Mouse (Mus musculus): ENCODE measurements at regions not wholly inside any gene's neighbourhood (a gene's known extent, or its start where the extent isn't known, plus 50 kb on each side); places are given as distances from the start of the nearest gene placed in this dataset.

DNA sequence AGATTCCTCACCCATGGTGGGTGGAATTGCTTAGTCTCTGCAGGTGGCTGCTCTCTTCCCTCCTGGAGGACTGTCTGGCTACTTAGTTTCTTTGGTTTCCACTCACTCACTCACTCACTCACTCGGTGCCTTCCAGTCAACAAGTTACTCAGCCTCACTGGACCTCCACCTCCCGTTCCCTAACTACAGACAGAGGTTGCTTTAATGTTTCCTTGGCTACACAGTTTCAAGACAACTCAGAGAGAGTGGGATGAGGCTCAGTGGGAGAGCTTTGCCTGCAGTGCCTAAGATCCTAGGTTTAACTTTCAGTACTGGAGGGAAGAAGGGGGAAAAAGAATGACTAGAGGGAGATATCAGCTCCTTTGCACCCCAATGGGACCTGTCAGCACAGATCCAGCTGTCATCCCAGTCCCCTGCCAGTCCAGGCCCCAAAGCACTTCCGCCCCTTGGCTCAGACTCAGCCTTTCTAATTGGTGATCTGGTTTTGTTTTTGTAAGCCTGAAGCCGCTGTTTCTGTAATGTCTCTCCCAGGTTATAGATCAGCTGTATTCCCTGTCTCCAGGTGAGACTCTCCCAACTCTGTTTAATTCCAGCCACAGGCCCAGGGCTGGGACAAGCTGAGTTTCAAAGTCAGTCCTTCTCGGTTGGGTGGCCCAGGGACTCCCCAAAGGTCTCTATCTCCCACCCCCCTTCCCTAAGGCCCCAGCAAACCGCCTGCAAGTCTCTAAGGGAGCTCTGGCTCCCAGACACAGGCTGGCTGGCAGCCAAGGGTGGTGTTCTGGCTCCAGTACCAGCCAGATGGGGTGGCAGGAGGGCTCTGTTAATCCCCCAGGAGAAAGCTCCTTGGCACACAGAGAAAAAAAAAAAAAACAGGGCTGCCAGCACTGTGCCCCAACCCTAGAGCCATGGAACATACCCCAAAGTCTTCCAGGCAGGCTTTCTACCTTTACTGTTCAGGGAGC, 60.5 kb upstream of the Cdon start:
- no peak overlapping the region for H3K4me3 ChIP-seq (replicated peaks)
- no peaks in the 10 kb centered on the region for H3K36me3 ChIP-seq
- no peak overlapping the region; the same call in 1 of the 2 replicates for H3K4me2 ChIP-seq (replicated peaks)
- peak; percentile 56; the same call in 1 of the 2 replicates for ATAC-seq (ENCODE audit: insufficient number of reproducible peaks, low FRiP score, low TSS enrichment, low read depth)
- H3K9ac ChIP-seq: no peak overlapping the region
- H3K4me1 ChIP-seq: peaks cover 57% of the 10 kb centered on the region
- H3K27me3 ChIP-seq: no peaks in the 10 kb centered on the region
- no peaks in the 10 kb centered on the region for H3K9me3 ChIP-seq (replicated peaks)
- 10% methylated on average over 6 of the region's 6 CpGs for WGBS
- H3K27ac ChIP-seq (replicated peaks): peak overlapping the region; percentile 88

DNA sequence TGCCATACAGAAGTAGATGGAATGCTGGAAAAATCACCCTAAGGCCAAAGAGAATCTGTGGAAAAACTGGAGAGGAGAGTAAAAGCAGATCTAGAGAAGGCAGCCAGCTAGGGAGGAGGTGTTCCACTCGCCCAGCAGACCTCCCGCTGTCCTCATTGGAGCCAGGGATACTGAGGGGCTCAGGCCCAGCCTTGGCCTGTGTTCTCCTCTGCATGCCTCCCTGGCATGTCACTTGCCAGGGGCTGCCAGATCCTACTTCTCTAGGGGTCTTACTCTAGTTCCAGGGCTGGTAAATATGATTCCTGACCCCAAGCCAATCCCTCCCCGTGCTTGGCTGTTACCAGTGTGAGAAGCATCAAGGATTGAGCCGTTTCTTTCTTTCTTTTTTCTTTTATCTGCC, 59.5 kb upstream of the Cdon start:
- H3K9ac ChIP-seq: no peak overlapping the region

DNA sequence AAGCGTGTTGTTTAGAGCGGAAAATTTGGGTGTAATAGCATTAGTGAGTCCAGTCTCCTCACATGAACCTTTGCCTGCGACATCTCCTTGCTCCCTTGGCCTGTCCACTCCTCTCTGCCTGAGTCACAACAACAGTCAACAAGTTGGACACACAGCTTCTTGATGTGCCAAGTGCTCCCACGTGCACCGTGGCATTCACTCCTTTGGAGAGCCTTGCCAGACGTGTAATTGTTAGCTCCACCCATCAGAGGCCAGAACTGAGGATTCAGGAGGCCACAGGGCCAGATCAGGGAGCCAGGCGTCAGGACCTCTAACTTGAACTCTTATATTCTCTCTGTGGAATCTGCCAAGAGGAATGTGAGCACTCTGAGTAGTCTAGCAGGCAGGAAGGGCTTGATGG, 58.7 kb upstream of the Cdon start:
- Histone ChIP-seq H3K4me3 (replicated peaks) (no peak overlapping the region), H3K4me2 (replicated peaks) (no peak overlapping the region), H3K9me3 (replicated peaks) (no peaks in the 10 kb centered on the region), H3K4me1 (peaks cover 57% of the 10 kb centered on the region), H3K9ac (no peak overlapping the region), H3K27ac (replicated peaks) (peak overlapping the region; percentile 88), H3K27me3 (no peaks in the 10 kb centered on the region), H3K36me3 (no peaks in the 10 kb centered on the region)
- ATAC-seq (ENCODE audit: insufficient number of reproducible peaks, low FRiP score, low TSS enrichment, low read depth): no peak
- WGBS: 46% methylated on average over 7 of the region's 7 CpGs

More for the DNA sequence above, 59.5 kb upstream of the Cdon start:
- H3K36me3 ChIP-seq: no peaks in the 10 kb centered on the region
- no peaks in the 10 kb centered on the region for H3K9me3 ChIP-seq (replicated peaks)
- no peaks in the 10 kb centered on the region for H3K27me3 ChIP-seq
- H3K4me1 ChIP-seq: peaks cover 57% of the 10 kb centered on the region
- no peak overlapping the region for H3K4me2 ChIP-seq (replicated peaks)
- WGBS: 36% methylated on average over 4 of the region's 4 CpGs
- no peak overlapping the region for H3K4me3 ChIP-seq (replicated peaks)
- peak overlapping the region; percentile 88 for H3K27ac ChIP-seq (replicated peaks)
- 0 out of 2 replicates have a peak, but pooled peaks have one; percentile 25 for ATAC-seq (ENCODE audit: insufficient number of reproducible peaks, low FRiP score, low TSS enrichment, low read depth)

DNA sequence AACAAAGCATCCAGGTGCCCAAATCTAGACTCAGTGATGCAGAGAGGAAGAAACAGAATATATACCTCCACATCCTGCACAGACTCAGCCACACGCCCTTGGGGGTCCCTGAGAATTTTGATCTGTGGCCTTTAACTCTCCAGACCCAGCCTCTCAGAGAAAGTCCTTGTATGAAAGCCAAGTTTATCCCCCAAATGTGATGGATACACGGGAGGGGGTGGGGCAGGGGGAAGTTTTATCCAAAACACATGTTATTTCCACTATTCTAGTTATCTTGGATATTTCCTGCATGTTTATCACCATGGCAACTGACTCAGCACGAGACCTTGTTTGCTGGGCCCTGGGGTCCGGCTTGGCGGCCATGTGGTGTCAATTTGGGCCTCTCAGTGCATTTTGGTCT, 57.8 kb upstream of the Cdon start:
- ATAC-seq (ENCODE audit: insufficient number of reproducible peaks, low FRiP score, low TSS enrichment, low read depth): no peak
- Histone ChIP-seq H3K4me1 (peaks cover 54% of the 10 kb centered on the region), H3K4me2 (replicated peaks) (no peak overlapping the region), H3K27ac (replicated peaks) (peak overlapping the region; percentile 88), H3K27me3 (no peaks in the 10 kb centered on the region), H3K36me3 (no peaks in the 10 kb centered on the region), H3K4me3 (replicated peaks) (no peak overlapping the region), H3K9ac (no peak overlapping the region), H3K9me3 (replicated peaks) (no peaks in the 10 kb centered on the region)
- WGBS: 23% methylated on average over 5 of the region's 5 CpGs

DNA sequence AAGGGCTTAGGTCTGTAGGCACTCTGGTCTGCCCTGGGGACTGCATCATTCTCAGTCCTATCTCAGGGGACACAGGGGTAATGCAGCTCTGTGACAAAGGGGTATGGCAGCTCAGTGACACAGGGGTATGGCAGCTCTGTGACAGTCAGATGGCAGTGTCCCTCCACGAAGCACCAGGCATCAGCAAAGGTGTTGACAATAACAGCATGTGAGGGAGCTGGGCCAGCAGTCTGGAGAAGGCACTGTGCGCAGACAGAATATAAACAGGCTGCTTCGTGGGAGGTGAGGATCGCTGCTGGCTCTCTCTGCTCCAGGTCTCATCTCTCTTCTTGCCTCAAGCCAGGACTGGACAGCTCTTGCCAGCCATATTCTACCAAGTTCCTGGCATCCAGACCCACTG, 57.0 kb upstream of the Cdon start:
- WGBS: 44% methylated on average over 4 of the region's 4 CpGs
- H3K9ac ChIP-seq: no peak overlapping the region
- no peaks in the 10 kb centered on the region for H3K27me3 ChIP-seq
- no peaks in the 10 kb centered on the region for H3K36me3 ChIP-seq
- ATAC-seq (ENCODE audit: insufficient number of reproducible peaks, low FRiP score, low TSS enrichment, low read depth): no peak
- H3K27ac ChIP-seq (replicated peaks): peak overlapping the region; percentile 88
- no peaks in the 10 kb centered on the region for H3K9me3 ChIP-seq (replicated peaks)
- peaks cover 53% of the 10 kb centered on the region for H3K4me1 ChIP-seq
- H3K4me3 ChIP-seq (replicated peaks): no peak overlapping the region
- H3K4me2 ChIP-seq (replicated peaks): no peak overlapping the region

DNA sequence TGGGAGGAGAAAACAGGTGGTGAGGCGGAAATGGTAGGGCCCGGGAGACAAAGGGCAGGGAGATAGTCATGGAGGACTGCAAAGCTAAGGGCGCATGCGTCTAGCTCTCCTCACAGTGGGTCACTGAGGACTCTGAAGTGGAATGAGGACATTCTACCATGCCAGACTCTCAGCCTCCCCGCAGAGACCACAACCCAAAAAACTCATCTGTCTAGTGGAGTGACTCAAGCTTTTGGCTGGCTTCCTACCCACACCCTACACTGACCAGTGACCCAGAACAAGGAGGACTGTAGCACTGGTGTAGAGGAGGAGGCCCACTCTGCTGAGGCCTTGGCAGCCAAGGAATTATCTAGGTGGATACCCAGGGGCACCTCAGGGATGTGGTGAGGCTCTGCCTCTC, 55.0 kb upstream of the Cdon start:
- no peak overlapping the region for H3K4me3 ChIP-seq (replicated peaks)
- no peak overlapping the region for H3K9ac ChIP-seq
- H3K27me3 ChIP-seq: no peaks in the 10 kb centered on the region
- H3K4me1 ChIP-seq: peaks cover 37% of the 10 kb centered on the region
- no peaks in the 10 kb centered on the region for H3K36me3 ChIP-seq
- no peaks in the 10 kb centered on the region for H3K9me3 ChIP-seq (replicated peaks)
- WGBS: 88% methylated on average over 5 of the region's 5 CpGs
- H3K27ac ChIP-seq (replicated peaks): no peak overlapping the region
- no peak overlapping the region for H3K4me2 ChIP-seq (replicated peaks)
- ATAC-seq (ENCODE audit: insufficient number of reproducible peaks, low FRiP score, low TSS enrichment, low read depth): no peak

DNA sequence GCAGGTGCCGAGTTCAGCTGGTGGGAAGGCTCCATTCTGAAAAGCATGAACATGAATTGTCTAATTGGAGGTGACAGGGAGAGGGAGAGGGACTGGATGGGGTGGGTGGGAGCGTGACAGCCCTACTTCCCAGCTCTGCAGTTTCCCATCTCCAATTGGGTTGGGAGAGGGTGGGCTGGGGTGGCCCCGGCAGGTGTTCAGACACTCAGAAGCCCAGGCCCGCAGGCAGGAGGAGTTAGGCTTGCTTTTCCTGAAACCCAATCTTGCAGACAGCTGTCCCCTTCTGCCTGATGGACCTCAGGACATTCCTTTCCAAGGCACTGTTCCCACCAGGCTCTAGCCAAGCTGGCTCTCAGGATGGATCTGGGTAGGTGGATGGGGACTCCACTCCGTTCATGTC, 51.9 kb upstream of the Cdon start:
- Histone ChIP-seq H3K9ac (no peak overlapping the region), H3K9me3 (replicated peaks) (no peaks in the 10 kb centered on the region), H3K36me3 (no peaks in the 10 kb centered on the region), H3K27me3 (no peaks in the 10 kb centered on the region), H3K27ac (replicated peaks) (no peak overlapping the region), H3K4me3 (replicated peaks) (no peak overlapping the region), H3K4me1 (peaks cover 21% of the 10 kb centered on the region), H3K4me2 (replicated peaks) (no peak overlapping the region)
- ATAC-seq (ENCODE audit: insufficient number of reproducible peaks, low FRiP score, low TSS enrichment, low read depth): peak; percentile 66
- 34% methylated on average over 5 of the region's 5 CpGs for WGBS

DNA sequence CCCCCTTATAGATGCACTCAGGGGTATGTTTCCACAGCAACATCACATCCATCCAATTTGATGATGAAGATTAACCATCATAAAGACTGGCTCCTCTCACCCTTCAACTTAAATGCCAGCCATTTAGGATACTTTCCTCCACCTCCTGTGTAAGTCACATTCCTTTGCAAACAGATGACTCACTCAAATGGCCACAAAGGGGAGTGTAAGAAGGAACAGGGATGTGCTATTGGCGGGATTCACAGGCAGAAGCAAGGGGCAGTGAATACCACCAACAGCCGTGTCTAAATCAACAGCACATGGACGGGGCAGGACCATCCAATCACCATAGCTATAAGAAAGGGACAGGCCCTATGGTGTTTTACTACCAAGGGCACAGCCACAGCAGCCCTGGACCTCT, 50.9 kb upstream of the Cdon start:
- Histone ChIP-seq H3K4me2 (replicated peaks) (no peak overlapping the region), H3K9ac (no peak overlapping the region), H3K36me3 (no peaks in the 10 kb centered on the region), H3K27ac (replicated peaks) (no peak overlapping the region), H3K4me1 (peaks cover 15% of the 10 kb centered on the region), H3K27me3 (no peaks in the 10 kb centered on the region), H3K4me3 (replicated peaks) (no peak overlapping the region), H3K9me3 (replicated peaks) (no peaks in the 10 kb centered on the region)
- 56% methylated on average over 3 of the region's 3 CpGs for WGBS
- no peak for ATAC-seq (ENCODE audit: insufficient number of reproducible peaks, low FRiP score, low TSS enrichment, low read depth)

DNA sequence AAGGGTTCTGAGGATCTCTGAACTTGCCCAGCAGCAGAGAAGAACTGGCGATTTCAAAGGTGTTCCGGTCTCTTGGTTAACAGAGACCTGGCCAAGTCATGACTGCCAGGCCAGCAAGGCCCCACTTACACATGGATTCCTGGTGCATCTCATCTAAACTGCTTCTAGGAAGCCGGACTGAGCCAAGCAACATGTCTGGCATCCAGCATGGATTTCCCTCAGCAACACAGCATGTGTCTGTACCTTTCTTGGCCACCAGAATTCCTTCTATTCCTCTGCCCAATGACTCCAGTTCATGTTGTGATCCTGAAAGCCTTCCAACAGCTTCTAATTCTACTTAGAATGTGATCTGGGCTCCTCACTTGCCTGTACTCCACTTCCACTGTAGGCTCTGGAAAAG, 50.0 kb upstream of the Cdon start:
- 91% methylated on average over 3 of the region's 3 CpGs for WGBS
- Histone ChIP-seq H3K4me3 (replicated peaks) (no peak overlapping the region), H3K9me3 (replicated peaks) (no peaks in the 10 kb centered on the region), H3K27me3 (no peaks in the 10 kb centered on the region), H3K4me2 (replicated peaks) (no peak overlapping the region), H3K36me3 (no peaks in the 10 kb centered on the region), H3K27ac (replicated peaks) (no peak overlapping the region), H3K4me1 (peaks cover 15% of the 10 kb centered on the region), H3K9ac (no peak overlapping the region)
- no peak for ATAC-seq (ENCODE audit: insufficient number of reproducible peaks, low FRiP score, low TSS enrichment, low read depth)
